Mouse (Mus musculus): Measurements from ENCODE around the gene Hsd17b10. TPM values are rescaled to one million over a fixed set of nuclear protein-coding genes. Genes with fewer than 3 reads are reported as not detected.

Hsd17b10 gene
- 100 to 1,000 TPM; 116 to 147 TPM for polyA plus RNA-seq (2017; shearing (Covaris generic))

- peak; percentile 99 for ATAC-seq
Measured at GRCm38 (mm10) chrX:152001737-152002710, at the start of gene Hsd17b10. Hsd17b10 (plus strand) TSS chrX:152001845.

GRCm38 (mm10) chrX:151999006-151999710 lies 2.5 kb upstream of the Hsd17b10 start:
- no peak for ATAC-seq

GRCm38 (mm10) chrX:152001182-152001684 lies 412 bp upstream of the Hsd17b10 start:
- ATAC-seq = no peak

- ATAC-seq = no peak
Measured at GRCm38 (mm10) chrX:152002865-152003264, 1.2 kb downstream of the Hsd17b10 start.

GRCm38 (mm10) chrX:152007863-152008262 lies 6.2 kb downstream of the Hsd17b10 start:
- ATAC-seq = no peak

- no peak for ATAC-seq
Measured at GRCm38 (mm10) chrX:152015752-152016150, 14.1 kb downstream of the Hsd17b10 start.

- peak; percentile 92 for ATAC-seq
Measured at GRCm38 (mm10) chrX:152016151-152017145, 14.8 kb downstream of the Hsd17b10 start, which contains the start of the genes Ribc1 and Smc1a. Ribc1 (minus strand) TSS chrX:152016295. Smc1a (plus strand) TSS chrX:152016428.

- ATAC-seq = no peak
Measured at GRCm38 (mm10) chrX:152017186-152017585, 15.5 kb downstream of the Hsd17b10 start.

- ATAC-seq = no peak
Measured at GRCm38 (mm10) chrX:152019294-152019693, 17.6 kb downstream of the Hsd17b10 start.

- no peak for ATAC-seq
Measured at GRCm38 (mm10) chrX:152039865-152040264, 38.2 kb downstream of the Hsd17b10 start.

GRCm38 (mm10) chrX:152047230-152047629 lies 45.6 kb downstream of the Hsd17b10 start:
- no peak for ATAC-seq

- ATAC-seq = no peak
Measured at GRCm38 (mm10) chrX:152052546-152052945, 50.9 kb downstream of the Hsd17b10 start.

Other genes starting within 250 kb of the Hsd17b10 start
- gene Huwe1, start 201.0 kb upstream of the Hsd17b10 start, polyA plus RNA-seq (2017; shearing (Covaris generic)) = 10 to 100 TPM; 45.3 to 56.5 TPM
- gene Ribc1, start 14.4 kb downstream of the Hsd17b10 start, polyA plus RNA-seq (2017; shearing (Covaris generic)) = under 1 TPM; 0.52 to 0.85 TPM
- gene Smc1a, start 14.6 kb downstream of the Hsd17b10 start, polyA plus RNA-seq (2017; shearing (Covaris generic)) = 10 to 100 TPM; 91.4 to 94.0 TPM
- not detected for gene Iqsec2, start 142.4 kb downstream of the Hsd17b10 start, polyA plus RNA-seq (2017; shearing (Covaris generic))
- 10 to 100 TPM; 23.8 to 27.1 TPM for gene Kdm5c, start 231.2 kb downstream of the Hsd17b10 start, polyA plus RNA-seq (2017; shearing (Covaris generic))

Measured in activated CD4-positive, CD25-positive, alpha-beta regulatory T cell, adult 4 months (primary cell).